Mouse (Mus musculus): ENCODE data around the gene Rai1. TPM values are rescaled to one million over a fixed set of nuclear protein-coding genes. Genes with fewer than 3 reads are reported as not detected.
A peak's percentile ranks its signal among the peaks of the same experiment; 100 is the strongest.

Gene Rai1
- total and polyA plus RNA-seq, 2 experiments from 2014 or later, result 24.9 to 70.0 TPM

- Histone ChIP-seq H3K4me2 (ENCODE audit: low read depth, low read length) (no peak overlapping the region), H3K9me3 (ENCODE audit: low read length) (no peaks in the 10 kb centered on the region), H3K27me3 (ENCODE audit: insufficient read depth, low read length) (no peaks in the 10 kb centered on the region), H3K36me3 (ENCODE audit: insufficient read depth, low read length) (no peaks in the 10 kb centered on the region), H3K27ac (no peak overlapping the region), H3K9ac (replicated peaks; ENCODE audit: low read length) (no peak overlapping the region), H3K4me3 (ENCODE audit: low read length) (no peak overlapping the region), H3K4me1 (ENCODE audit: insufficient read depth, low read length) (0 out of 2 replicates have a peak, but pooled peaks cover 3% of the 10 kb centered on the region)
- DNase-seq (ENCODE audit: low spot score) (no peak), ATAC-seq (no peak)
- no peak for TF ChIP-seq CTCF (IDR thresholded peaks at IDR 0.05; ENCODE audit: low read depth)
Observed at GRCm38 (mm10) chr11:60122611-60123010, 17.8 kb downstream of the Rai1 start.

- H3K4me2 ChIP-seq (ENCODE audit: low read depth, low read length), result no peak overlapping the region
- H3K4me3 ChIP-seq (ENCODE audit: low read length), result no peak overlapping the region
- no peaks in the 10 kb centered on the region for H3K9me3 ChIP-seq (ENCODE audit: low read length)
- no peaks in the 10 kb centered on the region for H3K27me3 ChIP-seq (ENCODE audit: insufficient read depth, low read length)
- TF ChIP-seq CTCF (IDR thresholded peaks at IDR 0.05; ENCODE audit: low read depth), result peak; percentile 16; the same call in 1 of the 2 replicates
- no peak overlapping the region for H3K27ac ChIP-seq
- DNase-seq (ENCODE audit: low spot score), result no peak
- H3K4me1 ChIP-seq (ENCODE audit: insufficient read depth, low read length), result 0 out of 2 replicates have a peak, but pooled peaks cover 3% of the 10 kb centered on the region
- ATAC-seq, result no peak
- no peak overlapping the region for H3K9ac ChIP-seq (replicated peaks; ENCODE audit: low read length)
- no peaks in the 10 kb centered on the region for H3K36me3 ChIP-seq (ENCODE audit: insufficient read depth, low read length)
Observed at GRCm38 (mm10) chr11:60127048-60127447, 22.2 kb downstream of the Rai1 start.

- no peaks in the 10 kb centered on the region for H3K27me3 ChIP-seq (ENCODE audit: insufficient read depth, low read length)
- DNase-seq (ENCODE audit: low spot score), result no peak
- H3K9ac ChIP-seq (replicated peaks; ENCODE audit: low read length), result no peak overlapping the region
- 0 out of 2 replicates have a peak overlapping the region, but pooled peaks have one; percentile 0 for H3K27ac ChIP-seq
- no peaks in the 10 kb centered on the region for H3K36me3 ChIP-seq (ENCODE audit: insufficient read depth, low read length)
- no peaks in the 10 kb centered on the region for H3K9me3 ChIP-seq (ENCODE audit: low read length)
- H3K4me1 ChIP-seq (ENCODE audit: insufficient read depth, low read length), result 0 out of 2 replicates have a peak, but pooled peaks cover 3% of the 10 kb centered on the region
- no peak overlapping the region for H3K4me2 ChIP-seq (ENCODE audit: low read depth, low read length)
- TF ChIP-seq CTCF (IDR thresholded peaks at IDR 0.05; ENCODE audit: low read depth), result no peak
- ATAC-seq, result no peak
- no peak overlapping the region for H3K4me3 ChIP-seq (ENCODE audit: low read length)
- WGBS, result 64% methylated on average over 4 of the region's 4 CpGs
Observed at GRCm38 (mm10) chr11:60127863-60128512, 23.2 kb downstream of the Rai1 start.

DNA sequence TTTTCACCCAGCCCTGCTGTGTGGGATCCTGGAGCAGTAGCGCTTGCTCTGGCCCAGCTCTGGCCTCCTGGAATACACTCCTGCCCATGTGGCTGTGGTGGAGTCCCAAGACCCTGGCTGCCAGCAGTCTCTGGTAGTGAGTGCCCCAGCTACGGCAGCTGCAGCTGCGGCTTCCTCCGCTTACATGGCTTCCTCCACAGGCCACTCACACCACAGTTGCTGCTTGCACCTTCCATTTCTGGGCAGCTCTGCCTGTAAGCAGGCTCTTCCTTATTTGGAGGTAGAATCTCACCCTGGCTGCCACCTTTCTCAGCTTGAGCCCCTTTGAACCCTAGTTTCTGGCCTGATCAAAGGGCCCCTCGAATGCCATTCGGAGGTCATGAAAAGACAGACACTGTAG, 25.7 kb downstream of the Rai1 start:
- H3K4me3 ChIP-seq (ENCODE audit: low read length), result no peak overlapping the region
- H3K4me1 ChIP-seq (ENCODE audit: insufficient read depth, low read length), result 0 out of 2 replicates have a peak, but pooled peaks cover 3% of the 10 kb centered on the region
- H3K9ac ChIP-seq (replicated peaks; ENCODE audit: low read length), result no peak overlapping the region
- no peak overlapping the region for H3K27ac ChIP-seq
- no peak for TF ChIP-seq CTCF (IDR thresholded peaks at IDR 0.05; ENCODE audit: low read depth)
- no peaks in the 10 kb centered on the region for H3K36me3 ChIP-seq (ENCODE audit: insufficient read depth, low read length)
- H3K9me3 ChIP-seq (ENCODE audit: low read length), result no peaks in the 10 kb centered on the region
- WGBS, result 69% methylated on average over 6 of the region's 6 CpGs
- no peaks in the 10 kb centered on the region for H3K27me3 ChIP-seq (ENCODE audit: insufficient read depth, low read length)
- DNase-seq (ENCODE audit: low spot score), result no peak
- ATAC-seq, result no peak
- no peak overlapping the region for H3K4me2 ChIP-seq (ENCODE audit: low read depth, low read length)

GRCm38 (mm10) chr11:60132061-60132460, 27.2 kb downstream of the Rai1 start:
- 92% methylated on average over 1 of the region's 1 CpGs for WGBS
- no peak overlapping the region for H3K4me3 ChIP-seq (ENCODE audit: low read length)
- TF ChIP-seq CTCF (IDR thresholded peaks at IDR 0.05; ENCODE audit: low read depth), result no peak
- H3K4me2 ChIP-seq (ENCODE audit: low read depth, low read length), result no peak overlapping the region
- H3K4me1 ChIP-seq (ENCODE audit: insufficient read depth, low read length), result 0 out of 2 replicates have a peak, but pooled peaks cover 3% of the 10 kb centered on the region
- no peaks in the 10 kb centered on the region for H3K36me3 ChIP-seq (ENCODE audit: insufficient read depth, low read length)
- ATAC-seq (no peak), DNase-seq (ENCODE audit: low spot score) (no peak)
- H3K9me3 ChIP-seq (ENCODE audit: low read length), result no peaks in the 10 kb centered on the region
- no peaks in the 10 kb centered on the region for H3K27me3 ChIP-seq (ENCODE audit: insufficient read depth, low read length)
- no peak overlapping the region for H3K9ac ChIP-seq (replicated peaks; ENCODE audit: low read length)
- H3K27ac ChIP-seq, result no peak overlapping the region

DNA sequence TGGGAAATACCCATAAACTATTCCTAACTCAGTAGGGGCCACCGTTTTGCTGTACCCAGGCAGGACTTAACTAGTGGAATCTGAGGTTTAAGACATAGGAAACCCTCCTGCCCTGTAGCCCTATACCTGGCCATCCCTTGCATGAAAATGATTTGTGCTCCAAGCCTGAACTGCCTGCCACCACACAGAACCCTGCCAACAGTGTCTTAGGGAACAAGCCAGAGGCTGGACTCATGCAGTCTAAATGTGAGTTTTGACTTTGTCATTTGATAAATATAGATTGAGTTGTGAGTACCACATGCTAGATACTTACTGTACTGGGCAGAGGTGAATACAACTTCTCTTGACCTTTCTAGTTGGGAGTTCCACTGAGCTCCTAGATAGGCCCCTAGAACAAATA, 31.7 kb downstream of the Rai1 start:
- Histone ChIP-seq H3K4me2 (ENCODE audit: low read depth, low read length) (no peak overlapping the region), H3K4me1 (ENCODE audit: insufficient read depth, low read length) (peaks cover 1% of the 10 kb centered on the region), H3K9me3 (ENCODE audit: low read length) (no peaks in the 10 kb centered on the region), H3K27me3 (ENCODE audit: insufficient read depth, low read length) (no peaks in the 10 kb centered on the region), H3K27ac (no peak overlapping the region), H3K9ac (replicated peaks; ENCODE audit: low read length) (no peak overlapping the region), H3K36me3 (ENCODE audit: insufficient read depth, low read length) (no peaks in the 10 kb centered on the region), H3K4me3 (ENCODE audit: low read length) (no peak overlapping the region)
- ATAC-seq (no peak), DNase-seq (ENCODE audit: low spot score) (no peak)
- no peak for TF ChIP-seq CTCF (IDR thresholded peaks at IDR 0.05; ENCODE audit: low read depth)
- WGBS, result 93% methylated on average over 1 of the region's 1 CpGs

DNA sequence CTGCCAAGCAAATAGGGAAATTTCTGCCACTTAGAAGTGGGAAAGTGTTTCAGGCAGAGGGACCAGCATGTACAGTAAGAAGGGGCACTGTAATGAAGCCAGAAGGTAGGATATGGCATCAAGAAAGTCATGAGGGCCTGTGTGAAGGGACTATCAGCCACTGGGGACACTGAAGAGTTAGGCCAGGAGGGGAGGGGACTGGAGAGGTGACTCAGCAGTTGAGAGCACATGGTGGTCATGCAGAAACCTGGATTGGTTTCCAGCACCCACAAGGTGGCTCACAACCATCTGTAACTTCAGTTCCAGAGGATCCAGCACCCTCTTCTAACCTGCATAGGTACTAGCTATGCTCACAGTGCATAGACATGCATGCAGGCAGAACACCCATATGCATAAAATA, 32.4 kb downstream of the Rai1 start:
- no peak overlapping the region for H3K4me3 ChIP-seq (ENCODE audit: low read length)
- peak; percentile 42 for TF ChIP-seq CTCF (IDR thresholded peaks at IDR 0.05; ENCODE audit: low read depth)
- no peaks in the 10 kb centered on the region for H3K9me3 ChIP-seq (ENCODE audit: low read length)
- H3K4me1 ChIP-seq (ENCODE audit: insufficient read depth, low read length), result peaks cover 8% of the 10 kb centered on the region
- H3K4me2 ChIP-seq (ENCODE audit: low read depth, low read length), result no peak overlapping the region
- no peak overlapping the region for H3K27ac ChIP-seq
- H3K36me3 ChIP-seq (ENCODE audit: insufficient read depth, low read length), result no peaks in the 10 kb centered on the region
- no peaks in the 10 kb centered on the region for H3K27me3 ChIP-seq (ENCODE audit: insufficient read depth, low read length)
- ATAC-seq, result no peak
- no peak overlapping the region for H3K9ac ChIP-seq (replicated peaks; ENCODE audit: low read length)
- no peak for DNase-seq (ENCODE audit: low spot score)
